In genomic region chr17:12915488-12915880, GRCm38 (mm10) we compare ENCODE assay signal across 8 mouse cellular contexts. TPM values are rescaled to one million over a fixed set of nuclear protein-coding genes. Genes with fewer than 3 reads are reported as not detected.
DNase-seq lines count a peak whose midpoint lies in the region; ATAC-seq and TF ChIP-seq lines count a peak whose summit lies in the region.

Gene Tcp1, plus strand, starts transcription at chr17:12915701.

- H3K9me3 ChIP-seq in erythroblast, embryonic 14.5 days (ENCODE audit: control insufficient read depth, low read length): no peaks in the 10 kb centered on the region
- no peaks in the 10 kb centered on the region for H3K9me3 ChIP-seq in neural tube, embryonic 12.5 days

- DNase-seq in layer of hippocampus, adult 2 months (ENCODE audit: low spot score in 2 of 2): peak in 1 of 2 experiments; percentile 23
- DNase-seq in layer of hippocampus, adult 9-11 months: no peak
- no peak for DNase-seq in Patski (ENCODE audit: low read depth, low spot score)
- peak in 1 of 2 experiments; percentile 7 for DNase-seq in heart, postnatal 14 days
- DNase-seq in left cerebral cortex, postnatal 36 days (ENCODE audit: low spot score in 2 of 2): no peak
- DNase-seq in urinary bladder, adult 18-20 months (ENCODE audit: low spot score in 2 of 2): no peak

- WGBS in neural tube, embryonic 12.5 days: 2% methylated on average over 18 of the region's 18 CpGs

- H3K27ac ChIP-seq in layer of hippocampus, adult 2 months: peak within 1 kb of the TSS; percentile 97
- peak within 1 kb of the TSS; percentile 69 for H3K27ac ChIP-seq in neural tube, embryonic 12.5 days

- no peaks in the 10 kb centered on the region for H3K27me3 ChIP-seq in Patski
- no peaks in the 10 kb centered on the region for H3K27me3 ChIP-seq in erythroblast, embryonic 14.5 days (ENCODE audit: control insufficient read depth)
- H3K27me3 ChIP-seq in neural tube, embryonic 12.5 days (replicated peaks): no peaks in the 10 kb centered on the region

- in situ Hi-C loops in Patski (cut with MboI; ENCODE audit: low pct_unique_long_range_greater_than_20kb): no loop called here

- no peak for TF ChIP-seq CTCF in layer of hippocampus, adult 2 months (conservative IDR thresholded peaks at IDR 0.05)
- no peak for TF ChIP-seq CTCF in Patski (IDR thresholded peaks at IDR 0.05)

- peak within 1 kb of the TSS; percentile 91 for H3K9ac ChIP-seq in neural tube, embryonic 12.5 days

- peak within 1 kb of the TSS; percentile 80 for H3K4me3 ChIP-seq in layer of hippocampus, adult 2 months
- H3K4me3 ChIP-seq in erythroblast, embryonic 14.5 days (replicated peaks): peak within 1 kb of the TSS; percentile 90
- H3K4me3 ChIP-seq in neural tube, embryonic 12.5 days: peak within 1 kb of the TSS; percentile 76

- peak within 1 kb of the TSS; percentile 88 for H3K4me2 ChIP-seq in neural tube, embryonic 12.5 days (replicated peaks)

- peaks cover 72% of the 10 kb centered on the region for H3K36me3 ChIP-seq in erythroblast, embryonic 14.5 days (ENCODE audit: control insufficient read depth)
- H3K36me3 ChIP-seq in neural tube, embryonic 12.5 days: peaks cover 51% of the 10 kb centered on the region

- CTCF ChIA-PET in Patski (lab: Charles Lee): interaction anchor here (1.2 to 2.1 kb wide), 2 partner anchors 10 to 60 kb away, joined by 3 to 7 read pairs; no protein-coding TSS in a partner anchor

- peak; percentile 1 for ATAC-seq in Patski
- peak; percentile 7 for ATAC-seq in neural tube, embryonic 12.5 days (ENCODE audit: low FRiP score, low read depth)

- peaks cover 27% of the 10 kb centered on the region for H3K4me1 ChIP-seq in erythroblast, embryonic 14.5 days (ENCODE audit: control insufficient read depth)
- peaks cover 8% of the 10 kb centered on the region for H3K4me1 ChIP-seq in neural tube, embryonic 12.5 days

- intact Hi-C loops in heart, postnatal 14 days (cut with DNase I): no loop called here
- intact Hi-C loops in left cerebral cortex, postnatal 36 days (cut with DNase I): loop anchor here (5.0 kb wide), 1 partner anchor 77 kb away; the partner anchor contains the start of gene Wtap

- POLR2A ChIA-PET in Patski (lab: Charles Lee): no interaction called here

RNA-seq across cellular contexts. Expression of gene Tcp1, which starts in this region (rescaled TPM):
- total RNA-seq in layer of hippocampus, adult 2 months (2021): 100 to 1,000 TPM; 201 to 208 TPM
- polyA plus RNA-seq in Patski (2021): 297 TPM
- 2.7 and 2.9 TPM in 2 replicates for polyA plus RNA-seq in erythroblast, embryonic 14.5 days (2012)
- 100 to 1,000 TPM; 171 to 198 TPM for total RNA-seq in heart, postnatal 14 days (2021)
- total RNA-seq in left cerebral cortex, postnatal 36 days (2021): 100 to 1,000 TPM; 193 to 198 TPM
- polyA plus RNA-seq in neural tube, embryonic 12.5 days (2016; fragmentation: Nextera tagmentation; extraction: Ambion mirVana): 477 and 481 TPM in 2 replicates

Comparison
In these comparisons a context has a peak if more than half of its experiments do, and no peak if none do; other contexts are left out.
1. RNA of gene Tcp1 (polyA plus RNA-seq): 477 to 481 TPM in neural tube, embryonic 12.5 days and 297 TPM in Patski (single experiment); 2.7 to 2.9 TPM in erythroblast, embryonic 14.5 days; every median in the first group is over 10 times any median in the second.
2. Peak in every context shown above with its lines, with median percentiles within 50 percentile points of each other: H3K4me3 ChIP-seq.